9 mouse cellular contexts compared by ENCODE assay signal in genomic region chr4:62870391-62870983, GRCm38 (mm10).
DNase-seq lines count a peak whose midpoint lies in the region; ATAC-seq lines count a peak whose summit lies in the region.
"Had no signal": no experiment of that assay in that cellular context is flagged by ENCODE, and none has a peak within 500 bp of the region (broad histone marks: within the 10 kb centered on the region; RNA-seq: fewer than 3 reads in every experiment).

No protein-coding gene starts in this region.

- H3K36me3 ChIP-seq in neural tube, embryonic 13.5 days = no peaks in the 10 kb centered on the region
- H3K36me3 ChIP-seq in neural tube, embryonic 15.5 days = no peaks in the 10 kb centered on the region

- H3K4me2 ChIP-seq in neural tube, embryonic 13.5 days = no peak overlapping the region
- no peak overlapping the region for H3K4me2 ChIP-seq in neural tube, embryonic 15.5 days

- ATAC-seq in neural tube, embryonic 13.5 days (ENCODE audit: low read depth) = peak; percentile 66
- peak; percentile 49 for ATAC-seq in neural tube, embryonic 15.5 days (ENCODE audit: low FRiP score)

- H3K9me3 ChIP-seq in neural tube, embryonic 13.5 days = no peaks in the 10 kb centered on the region
- H3K9me3 ChIP-seq in neural tube, embryonic 15.5 days (replicated peaks) = no peaks in the 10 kb centered on the region

- no peak overlapping the region for H3K9ac ChIP-seq in neural tube, embryonic 13.5 days
- H3K9ac ChIP-seq in neural tube, embryonic 15.5 days (replicated peaks) = no peak overlapping the region

- WGBS in neural tube, embryonic 13.5 days = 60% methylated on average over 14 of the region's 14 CpGs
- WGBS in neural tube, embryonic 15.5 days = 53% methylated on average over 14 of the region's 14 CpGs

- no peaks in the 10 kb centered on the region for H3K27me3 ChIP-seq in neural tube, embryonic 13.5 days
- H3K27me3 ChIP-seq in neural tube, embryonic 15.5 days (replicated peaks) = no peaks in the 10 kb centered on the region

- H3K27ac ChIP-seq in neural tube, embryonic 13.5 days (replicated peaks) = no peak overlapping the region
- H3K27ac ChIP-seq in neural tube, embryonic 15.5 days (replicated peaks) = peak overlapping the region; percentile 19; the same call in 1 of the 2 replicates
- H3K27ac ChIP-seq: kidney, postnatal 0 days had no signal

- DNase-seq in adrenal gland, postnatal 10 days = peak; percentile 28
- DNase-seq in adrenal gland, adult 8-10 months = no peak
- no peak for DNase-seq in neural tube, embryonic 10.5 days (ENCODE audit: extremely low spot score, low spot score)
- peak; percentile 50 to 56 for DNase-seq in layer of hippocampus, postnatal 10 days (ENCODE audit: low spot score in 2 of 2)
- DNase-seq in cerebellum, adult 9-11 months = no peak
- no peak for DNase-seq in adipocyte (ENCODE audit: low spot score)

- peaks cover 5% of the 10 kb centered on the region for H3K4me1 ChIP-seq in neural tube, embryonic 13.5 days (replicated peaks)
- H3K4me1 ChIP-seq in neural tube, embryonic 15.5 days = peaks cover 16% of the 10 kb centered on the region

- H3K4me3 ChIP-seq in neural tube, embryonic 13.5 days = no peak overlapping the region
- H3K4me3 ChIP-seq in neural tube, embryonic 15.5 days (replicated peaks) = no peak overlapping the region

Comparison
In these comparisons a context has a peak if more than half of its experiments do, and no peak if none do; other contexts are left out.
1. DNase-seq: peak in adrenal gland, postnatal 10 days (single experiment) and layer of hippocampus, postnatal 10 days (2 of 2); none in adrenal gland, adult 8-10 months (single experiment), neural tube, embryonic 10.5 days (single experiment), cerebellum, adult 9-11 months (single experiment) and adipocyte (single experiment).